Mouse (Mus musculus): ENCODE results near the gene Glt8d1. TPM values are rescaled to one million over a fixed set of nuclear protein-coding genes. Genes with fewer than 3 reads are reported as not detected.

Glt8d1 gene
- polyA plus RNA-seq, 1 experiment from 2014 or later = 72.9 TPM

GRCm38 (mm10) chr14:31025785-31026184 is 24.6 kb downstream of the Glt8d1 start:
- no peaks in the 10 kb centered on the region for H3K4me1 ChIP-seq (ENCODE audit: control insufficient read depth, insufficient read depth, low read length)
- no peak overlapping the region for H3K4me2 ChIP-seq (replicated peaks; ENCODE audit: low read depth, low read length)

GRCm38 (mm10) chr14:31045296-31045695 is 44.1 kb downstream of the Glt8d1 start:
- Histone ChIP-seq H3K27me3 (ENCODE audit: control insufficient read depth, insufficient read depth, low read length) (no peaks in the 10 kb centered on the region), H3K9me3 (ENCODE audit: control insufficient read depth, low read length) (no peaks in the 10 kb centered on the region), H3K4me2 (replicated peaks; ENCODE audit: low read depth, low read length) (no peak overlapping the region), H3K27ac (ENCODE audit: low read depth, low read length) (no peak overlapping the region), H3K4me3 (ENCODE audit: low read length) (no peak overlapping the region), H3K9ac (ENCODE audit: low read depth, low read length) (no peak overlapping the region), H3K4me1 (ENCODE audit: control insufficient read depth, insufficient read depth, low read length) (no peaks in the 10 kb centered on the region), H3K36me3 (ENCODE audit: control insufficient read depth, insufficient read depth, low read length) (peaks cover 78% of the 10 kb centered on the region)
- 94% methylated on average over 5 of the region's 5 CpGs for WGBS
- no peak for ATAC-seq (ENCODE audit: low FRiP score, low TSS enrichment)

More at GRCm38 (mm10) chr14:31025785-31026184, 24.6 kb downstream of the Glt8d1 start:
- Histone ChIP-seq H3K27me3 (ENCODE audit: control insufficient read depth, insufficient read depth, low read length) (no peaks in the 10 kb centered on the region), H3K9me3 (ENCODE audit: control insufficient read depth, low read length) (no peaks in the 10 kb centered on the region), H3K9ac (ENCODE audit: low read depth, low read length) (no peak overlapping the region), H3K36me3 (ENCODE audit: control insufficient read depth, insufficient read depth, low read length) (peaks cover 78% of the 10 kb centered on the region), H3K27ac (ENCODE audit: low read depth, low read length) (no peak overlapping the region), H3K4me3 (ENCODE audit: low read length) (no peak overlapping the region)
- 86% methylated on average over 3 of the region's 3 CpGs for WGBS
- ATAC-seq (ENCODE audit: low FRiP score, low TSS enrichment) = no peak

- WGBS = 91% methylated on average over 1 of the region's 1 CpGs
- H3K27me3 ChIP-seq (ENCODE audit: control insufficient read depth, insufficient read depth, low read length) = no peaks in the 10 kb centered on the region
- peaks cover 81% of the 10 kb centered on the region for H3K36me3 ChIP-seq (ENCODE audit: control insufficient read depth, insufficient read depth, low read length)
- H3K9me3 ChIP-seq (ENCODE audit: control insufficient read depth, low read length) = no peaks in the 10 kb centered on the region
- no peak overlapping the region for H3K9ac ChIP-seq (ENCODE audit: low read depth, low read length)
- H3K4me3 ChIP-seq (ENCODE audit: low read length) = no peak overlapping the region
- no peak overlapping the region for H3K4me2 ChIP-seq (replicated peaks; ENCODE audit: low read depth, low read length)
- H3K4me1 ChIP-seq (ENCODE audit: control insufficient read depth, insufficient read depth, low read length) = no peaks in the 10 kb centered on the region
- no peak for ATAC-seq (ENCODE audit: low FRiP score, low TSS enrichment)
- no peak overlapping the region for H3K27ac ChIP-seq (ENCODE audit: low read depth, low read length)
These were observed 44.6 kb downstream of the Glt8d1 start for GRCm38 (mm10) chr14:31045817-31046216.

Other genes starting within 250 kb of the Glt8d1 start
- 26.8 and 29.5 TPM in 2 replicates for gene Tmem110, start 175.8 kb upstream of the Glt8d1 start, polyA plus RNA-seq (2014; fragmentation: Nextera tagmentation; extraction: Ambion mirVana)
- 2.7 TPM in 2 replicates for gene Mustn1, start 122.2 kb upstream of the Glt8d1 start, polyA plus RNA-seq (2014; fragmentation: Nextera tagmentation; extraction: Ambion mirVana)
- 0.12 and 0.26 TPM in 2 replicates for gene Itih4, start 114.9 kb upstream of the Glt8d1 start, polyA plus RNA-seq (2014; fragmentation: Nextera tagmentation; extraction: Ambion mirVana)
- 0.30 TPM in 1 of 2 replicates, not detected in the other for gene Itih3, start 77.6 kb upstream of the Glt8d1 start, polyA plus RNA-seq (2014; fragmentation: Nextera tagmentation; extraction: Ambion mirVana)
- gene Itih1, start 58.1 kb upstream of the Glt8d1 start, polyA plus RNA-seq (2014; fragmentation: Nextera tagmentation; extraction: Ambion mirVana) = 0.08 and 0.10 TPM in 2 replicates
- gene Nek4, start 50.0 kb upstream of the Glt8d1 start, polyA plus RNA-seq (2014; fragmentation: Nextera tagmentation; extraction: Ambion mirVana) = 11.1 and 20.3 TPM in 2 replicates
- 350 and 462 TPM in 2 replicates for gene Spcs1, start 272 bp downstream of the Glt8d1 start, polyA plus RNA-seq (2014; fragmentation: Nextera tagmentation; extraction: Ambion mirVana)
- 104 and 116 TPM in 2 replicates for gene Pbrm1, start 17.7 kb downstream of the Glt8d1 start, polyA plus RNA-seq (2014; fragmentation: Nextera tagmentation; extraction: Ambion mirVana)
- 146 and 166 TPM in 2 replicates for gene Gnl3, start 17.8 kb downstream of the Glt8d1 start, polyA plus RNA-seq (2014; fragmentation: Nextera tagmentation; extraction: Ambion mirVana)
- 98.5 and 124 TPM in 2 replicates for gene Smim4, start 127.6 kb downstream of the Glt8d1 start, polyA plus RNA-seq (2014; fragmentation: Nextera tagmentation; extraction: Ambion mirVana)
- 377 and 517 TPM in 2 replicates for gene Nt5dc2, start 129.7 kb downstream of the Glt8d1 start, polyA plus RNA-seq (2014; fragmentation: Nextera tagmentation; extraction: Ambion mirVana)
- 39.8 and 41.1 TPM in 2 replicates for gene Stab1, start 167.2 kb downstream of the Glt8d1 start, polyA plus RNA-seq (2014; fragmentation: Nextera tagmentation; extraction: Ambion mirVana)
- 3.0 and 3.9 TPM in 2 replicates for gene Tnnc1, start 206.9 kb downstream of the Glt8d1 start, polyA plus RNA-seq (2014; fragmentation: Nextera tagmentation; extraction: Ambion mirVana)
- 259 and 375 TPM in 2 replicates for gene Nisch, start 215.5 kb downstream of the Glt8d1 start, polyA plus RNA-seq (2014; fragmentation: Nextera tagmentation; extraction: Ambion mirVana)
- gene Sema3g, start 216.5 kb downstream of the Glt8d1 start, polyA plus RNA-seq (2014; fragmentation: Nextera tagmentation; extraction: Ambion mirVana) = 0.56 and 0.64 TPM in 2 replicates
- 12.4 and 14.7 TPM in 2 replicates for gene Phf7, start 249.9 kb downstream of the Glt8d1 start, polyA plus RNA-seq (2014; fragmentation: Nextera tagmentation; extraction: Ambion mirVana)

Measured in kidney, embryonic 14.5 days (tissue).